Mouse (Mus musculus): ENCODE data around the gene Asic3.

DNA sequence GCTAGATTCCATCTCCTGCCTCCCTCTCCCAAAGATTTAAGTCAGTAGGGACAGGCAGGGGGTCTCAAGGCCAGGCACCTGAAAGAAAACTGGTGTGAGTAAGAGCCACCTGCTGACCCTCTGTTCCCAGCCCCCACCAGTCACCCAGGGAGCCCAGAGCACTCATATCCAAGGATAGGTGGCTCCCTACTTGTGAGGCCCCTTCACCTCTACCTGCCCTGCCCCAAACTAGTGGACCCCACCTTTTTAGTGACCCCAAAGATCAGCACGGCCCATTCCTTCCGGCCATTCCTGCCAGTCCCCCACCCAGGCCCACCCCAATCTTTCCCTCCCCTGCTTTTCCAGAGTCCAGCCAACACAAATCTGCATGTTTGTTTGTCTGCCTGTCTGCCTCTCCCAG, 49.7 kb upstream of the Asic3 start:
- TF ChIP-seq CTCF (conservative IDR thresholded peaks at IDR 0.05 in 1 of 2, IDR thresholded peaks at IDR 0.05 in 1 of 2; ENCODE audit: low read depth in 2 of 2, low read length in 2 of 2) (no peak), BHLHE40 (IDR thresholded peaks at IDR 0.05; ENCODE audit: low read depth, low read length) (no peak), EP300 (IDR thresholded peaks at IDR 0.05; ENCODE audit: low read length) (no peak)

Data from CH12.LX (cell line).